Mouse (Mus musculus) telencephalon, adult 2 months (tissue): ENCODE data around the gene Ifit1bl1.
"Not testable (repeated sequence)": the region's sequence is repeated elsewhere in the genome, so short reads cannot be mapped to it uniquely, and the experiment has no call there.

Source experiments
- DNase-seq: peaks from one replicate; pipeline ENCODE4 v3.0.0-alpha.2; 2011; ENCODE audit warnings: low read depth, low spot score

Gene Ifit1bl1

DNA sequence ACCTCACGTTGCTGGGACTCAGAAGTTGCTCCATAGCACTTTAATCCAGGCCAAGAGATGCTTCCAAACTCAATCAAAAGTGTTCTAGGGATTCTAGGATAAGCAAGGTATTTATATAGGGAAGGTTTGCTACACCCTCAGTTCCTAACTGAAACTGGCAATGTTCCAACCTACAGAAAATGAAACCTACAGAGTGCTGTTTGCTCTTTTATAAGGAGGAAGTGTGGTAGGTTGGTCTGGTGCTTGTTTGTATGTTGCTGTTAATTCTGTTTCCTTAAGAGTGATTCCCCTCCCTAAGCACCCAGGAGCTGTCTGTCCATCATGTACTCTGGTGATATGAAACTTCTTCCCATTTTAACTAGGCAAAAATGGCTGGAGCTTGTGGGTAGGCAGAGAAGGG is at the start of gene Ifit1bl1:
TSS of gene Ifit1bl1 (minus strand) at position 69 of the 400 bp plus-strand sequence.
- DNase-seq = peak; percentile 22

DNA sequence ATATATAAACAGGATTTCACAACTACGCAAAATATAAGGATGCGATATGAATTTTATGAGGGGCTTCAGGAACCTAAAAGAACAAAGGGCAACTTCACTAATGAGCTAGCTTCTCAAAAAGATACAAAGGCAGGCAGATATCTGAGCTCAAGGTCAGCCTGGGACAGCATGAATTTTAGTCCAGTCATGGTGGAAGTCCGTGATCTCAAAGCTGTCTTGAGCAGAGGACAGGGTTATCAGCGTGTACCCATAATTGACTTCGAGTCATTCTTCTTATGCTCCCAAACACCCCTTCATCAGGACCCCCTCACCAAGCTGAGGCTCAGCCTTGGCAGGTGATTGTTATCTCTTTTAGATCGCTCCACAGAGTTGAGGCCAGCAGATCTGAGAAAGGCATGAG is 49.2 kb upstream of the Ifit1bl1 start:
- DNase-seq = no peak

DNA sequence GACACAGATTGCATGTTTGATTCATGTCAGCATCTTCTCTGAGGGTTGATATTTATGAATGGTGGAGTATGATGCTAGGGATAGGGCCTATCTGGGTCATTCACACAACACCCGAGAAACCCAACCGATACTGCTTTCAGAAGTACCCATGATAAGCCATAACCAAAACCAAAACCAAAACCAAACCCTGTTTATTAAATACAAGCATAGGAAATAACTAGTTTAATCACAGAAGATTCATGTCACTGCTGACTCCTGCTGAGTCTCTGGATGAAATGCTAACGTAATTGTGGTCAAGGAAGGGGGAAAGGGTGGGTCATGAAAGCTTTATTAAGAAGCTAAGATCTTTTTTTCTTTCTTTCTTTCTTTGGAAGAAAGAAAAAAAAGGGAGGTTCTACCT is 48.5 kb upstream of the Ifit1bl1 start:
- DNase-seq = no peak

DNA sequence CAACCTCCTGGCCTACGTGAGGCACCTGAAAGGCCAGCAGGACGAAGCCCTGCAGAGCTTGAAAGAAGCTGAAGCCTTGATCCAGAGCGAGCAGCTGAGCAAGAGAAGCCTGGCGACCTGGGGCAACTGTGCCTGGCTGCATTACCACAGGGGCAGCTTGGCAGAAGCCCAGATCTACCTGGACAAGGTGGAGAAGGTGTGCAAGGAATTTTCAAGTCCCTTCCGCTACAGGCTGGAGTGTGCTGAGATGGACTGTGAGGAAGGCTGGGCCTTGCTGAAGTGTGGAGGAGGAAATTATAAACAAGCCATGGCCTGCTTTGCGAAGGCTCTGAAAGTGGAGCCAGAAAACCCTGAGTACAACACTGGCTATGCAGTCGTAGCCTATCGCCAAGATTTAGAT is 45.9 kb upstream of the Ifit1bl1 start:
- DNase-seq = not testable (repeated sequence)

DNA sequence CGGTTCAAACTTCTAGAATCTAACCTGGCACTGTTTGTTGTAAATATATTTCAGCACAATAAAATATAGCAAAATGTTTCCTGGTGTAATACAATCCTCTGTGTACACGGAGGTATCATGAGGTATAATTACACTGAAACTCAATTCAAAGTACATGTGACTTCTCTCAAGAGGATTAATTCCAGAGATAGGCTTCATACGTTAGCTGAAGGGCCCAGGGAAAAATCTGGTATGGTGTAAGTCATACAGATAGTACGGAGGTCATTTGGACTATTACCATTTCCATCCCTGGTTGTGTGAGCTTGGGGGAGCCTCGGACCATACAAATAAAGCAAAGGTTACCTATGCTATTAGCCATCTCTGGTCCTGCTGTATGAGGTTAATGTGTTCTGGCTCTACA is 40.9 kb upstream of the Ifit1bl1 start:
- DNase-seq = no peak

DNA sequence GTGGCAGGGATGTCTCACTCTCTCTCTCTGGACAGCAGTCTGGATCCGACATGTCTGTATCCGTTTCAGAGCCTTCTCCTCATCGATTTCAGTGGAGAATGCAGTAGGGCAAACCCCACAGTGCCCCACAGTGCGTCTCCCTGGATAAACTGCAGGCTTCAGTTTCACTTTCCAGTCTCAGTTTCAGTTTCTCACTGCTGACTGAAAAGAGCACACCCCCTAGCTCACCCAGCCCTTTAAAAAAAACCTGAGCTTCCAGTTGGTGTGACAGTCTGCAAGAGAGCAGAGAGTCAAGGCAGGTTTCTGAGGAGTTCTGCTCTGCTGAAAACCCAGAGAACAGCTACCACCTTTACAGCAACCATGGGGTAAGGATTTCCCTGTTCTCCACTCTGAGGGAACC is 38.9 kb upstream of the Ifit1bl1 start, which contains the start of the genes Ifit1bl2 and Ifit1:
TSS of gene Ifit1bl2 (minus strand) at position 121 of the 400 bp plus-strand sequence.
TSS of gene Ifit1 (plus strand) at position 249 of the 400 bp plus-strand sequence.
- DNase-seq = no peak

DNA sequence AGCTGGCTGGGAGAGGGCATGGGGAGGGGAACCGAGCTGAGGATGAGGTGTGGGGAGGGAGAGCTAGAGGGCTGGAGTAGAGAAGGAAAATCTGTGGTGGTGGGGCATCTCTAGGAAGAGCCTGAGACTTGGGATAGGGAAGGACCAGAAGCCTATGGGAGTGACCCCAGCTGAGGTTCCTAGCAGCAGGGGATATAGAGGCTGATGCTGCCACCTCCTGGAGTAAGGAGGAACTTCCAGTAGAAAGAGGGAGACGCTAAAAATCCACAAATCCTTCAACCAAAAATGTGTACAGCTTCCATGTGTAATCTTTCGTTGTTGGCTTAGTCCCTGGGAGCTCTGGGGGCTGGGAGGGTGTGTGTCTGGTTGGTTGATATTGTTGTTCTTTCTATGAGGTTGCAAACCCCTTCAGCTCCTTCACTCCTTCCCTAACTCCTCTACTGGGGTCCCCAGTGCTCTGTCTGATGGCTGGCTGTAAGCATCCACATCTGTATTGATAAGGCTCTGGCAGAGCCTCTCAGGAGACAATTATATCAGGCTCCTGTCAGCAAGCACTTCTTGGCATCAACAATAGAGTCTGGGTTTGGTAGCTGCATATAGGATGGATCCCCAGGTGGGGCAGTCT is 35.3 kb upstream of the Ifit1bl1 start:
- DNase-seq = no peak

DNA sequence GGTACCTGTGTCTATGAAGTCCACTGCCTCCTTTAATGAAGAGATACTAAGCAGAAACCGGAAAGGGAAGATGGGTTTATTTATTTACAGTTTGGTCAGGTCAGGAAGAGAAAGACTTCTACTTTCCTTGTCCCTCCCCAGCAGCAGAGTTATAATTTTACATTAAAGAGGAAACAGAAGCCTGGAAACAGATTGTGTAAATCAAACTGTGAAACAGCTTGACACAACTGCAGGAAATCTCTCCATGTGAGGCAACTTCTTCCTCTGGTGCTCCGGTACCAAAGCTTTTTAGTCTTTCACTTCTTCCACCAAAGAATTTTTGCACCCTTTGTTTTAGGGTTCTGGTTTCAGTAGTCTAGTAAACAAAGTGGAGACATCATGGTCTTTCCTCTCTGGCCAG is 31.7 kb upstream of the Ifit1bl1 start:
- no peak for DNase-seq

DNA sequence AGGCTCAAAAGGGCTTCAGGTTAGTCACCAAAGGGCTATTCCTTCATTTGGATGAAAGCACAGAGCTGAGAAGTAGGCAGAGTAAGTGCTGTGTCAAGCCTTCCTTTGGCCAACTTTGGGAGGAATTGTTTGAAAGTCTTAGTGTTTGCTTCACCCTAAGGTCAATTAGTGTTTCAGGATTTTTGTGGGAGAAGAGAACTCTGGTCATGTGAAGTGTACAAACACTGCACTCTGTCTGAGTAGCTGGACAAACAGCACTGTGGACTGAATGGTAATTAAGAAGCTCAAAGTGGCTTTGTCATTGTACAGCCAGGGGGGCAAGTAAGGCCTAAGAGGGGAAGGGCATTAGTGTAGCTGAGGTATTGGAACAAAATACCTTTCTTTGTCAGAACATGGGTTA is 29.7 kb upstream of the Ifit1bl1 start:
- DNase-seq = no peak

DNA sequence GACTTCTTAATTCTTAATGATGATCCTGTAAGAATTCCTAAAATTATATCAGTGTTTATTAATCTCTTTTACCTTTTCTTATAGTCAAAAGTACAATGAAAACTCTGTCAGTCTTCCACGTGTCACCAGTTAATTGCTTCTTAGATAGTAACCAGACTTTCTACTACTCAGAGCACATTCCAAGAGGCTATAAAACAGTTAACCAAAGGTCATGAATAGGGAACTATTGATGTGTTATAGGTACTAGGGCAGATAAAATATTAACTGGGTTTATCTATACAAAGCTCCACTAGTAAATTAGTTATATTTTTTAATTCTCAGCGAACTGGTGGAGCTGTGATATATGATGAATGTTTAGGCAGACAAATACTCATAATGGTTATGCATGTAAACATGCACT is 25.7 kb upstream of the Ifit1bl1 start:
- DNase-seq = no peak

DNA sequence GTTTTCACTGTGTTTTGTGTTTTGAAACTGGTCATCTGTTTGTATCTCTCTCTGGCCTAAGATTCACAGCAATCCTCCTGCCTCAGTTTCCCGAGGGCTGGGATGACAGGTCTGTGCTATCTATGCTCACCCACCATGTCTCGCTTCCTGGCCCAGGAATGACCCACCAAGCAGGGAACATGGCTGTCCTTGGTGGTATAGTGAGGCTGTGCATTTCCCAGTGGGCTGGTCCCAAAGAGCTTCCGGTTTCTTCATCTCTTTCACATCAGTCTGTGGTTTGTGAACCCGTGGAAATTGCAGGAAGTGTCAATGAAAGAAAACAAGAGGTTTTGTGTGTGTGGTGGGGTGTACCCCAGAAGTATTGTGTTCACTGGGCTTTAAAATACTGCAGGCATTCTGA is 22.9 kb upstream of the Ifit1bl1 start:
- no peak for DNase-seq

DNA sequence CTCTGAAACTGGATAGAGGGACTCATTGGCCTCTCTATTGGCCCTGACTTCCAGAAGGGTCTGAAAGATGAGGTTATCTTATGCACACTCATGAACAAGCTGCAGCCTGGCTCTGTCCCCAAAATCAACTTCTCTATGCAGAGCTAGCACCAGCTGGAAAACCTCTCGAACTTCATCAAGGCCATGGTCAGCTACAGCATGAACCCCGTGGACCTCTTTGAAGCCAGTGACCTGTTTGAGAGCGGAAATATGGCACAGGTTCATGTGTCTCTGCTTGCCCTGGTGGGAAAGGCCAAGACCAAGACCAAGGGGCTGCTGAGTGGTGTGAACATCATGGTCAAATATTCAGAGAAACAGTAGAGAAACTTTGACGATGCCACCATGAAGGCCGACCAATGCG is 22.0 kb upstream of the Ifit1bl1 start:
- DNase-seq = no peak

DNA sequence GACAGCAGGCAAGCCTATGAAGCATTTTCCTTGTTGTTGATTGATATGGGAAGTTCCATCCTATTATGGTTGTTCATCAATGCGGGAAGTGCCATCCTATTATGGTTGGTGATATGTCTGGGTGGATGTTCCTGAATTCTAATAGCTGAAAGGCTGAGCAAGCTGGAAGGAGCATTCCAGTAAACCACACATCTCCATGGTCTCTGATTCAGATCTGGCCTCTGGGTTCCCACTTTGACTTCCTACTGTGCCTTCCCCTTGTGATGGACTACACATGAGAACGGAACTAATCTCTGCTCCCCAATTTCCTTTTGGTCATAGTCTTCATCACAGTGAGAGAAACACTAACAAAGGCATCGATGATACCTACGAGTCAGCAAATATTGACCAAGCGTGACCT is 19.1 kb upstream of the Ifit1bl1 start:
- no peak for DNase-seq

DNA sequence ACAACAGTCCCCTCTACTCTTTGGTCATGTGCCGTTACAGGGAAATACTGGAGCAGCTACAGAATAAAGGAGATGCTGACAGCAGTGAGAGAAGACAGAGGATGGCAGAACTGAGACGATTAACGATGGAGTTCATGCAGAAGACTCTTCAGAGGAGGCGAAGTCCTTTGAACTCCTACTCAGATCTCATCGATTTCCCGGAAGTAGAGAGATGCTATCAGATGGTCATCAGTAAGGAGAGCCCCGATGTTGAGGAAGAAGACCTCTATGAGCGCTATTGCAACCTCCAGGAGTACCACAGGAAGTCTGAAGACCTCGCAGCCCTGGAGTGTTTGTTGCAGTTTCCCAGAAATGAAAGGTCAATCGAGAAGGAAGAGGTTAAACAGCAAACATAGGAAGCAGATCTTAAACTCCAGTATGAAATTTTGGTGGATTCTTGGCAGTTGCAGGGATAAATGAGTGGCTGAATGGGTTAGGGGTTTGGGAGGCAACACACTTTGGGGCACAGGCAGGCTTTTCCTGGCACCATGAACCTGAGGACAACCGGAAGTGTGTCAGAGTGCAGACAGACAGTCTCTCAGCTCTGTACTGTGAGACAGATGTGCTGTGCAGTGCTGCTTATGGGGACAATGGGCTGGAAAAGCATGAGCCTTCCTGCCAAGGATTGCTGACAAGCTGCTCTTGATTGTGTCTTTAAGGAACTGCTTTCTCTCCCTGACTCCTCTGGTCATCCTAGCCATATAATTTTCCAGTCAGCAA is 10.7 kb upstream of the Ifit1bl1 start:
- not testable (repeated sequence) for DNase-seq

DNA sequence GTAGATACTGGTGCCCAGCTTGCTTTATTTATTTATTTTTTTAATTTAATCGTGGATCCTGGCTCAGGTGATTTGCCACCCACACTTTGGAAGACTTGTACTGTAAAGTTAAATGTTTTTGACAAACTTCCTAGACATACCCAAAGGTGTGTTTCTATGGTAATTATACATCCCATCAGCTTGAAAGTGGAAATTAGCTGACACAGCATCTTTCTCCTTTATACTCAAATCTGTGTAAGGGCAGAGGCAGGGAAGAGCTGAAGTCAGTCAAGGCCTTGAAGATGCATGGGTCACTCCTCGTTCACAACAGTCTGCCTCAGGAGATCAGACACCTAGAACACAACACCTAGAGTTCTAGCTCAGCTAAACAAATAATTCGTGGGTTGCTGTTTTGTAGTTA is 8.4 kb upstream of the Ifit1bl1 start:
- DNase-seq = not testable (repeated sequence)

DNA sequence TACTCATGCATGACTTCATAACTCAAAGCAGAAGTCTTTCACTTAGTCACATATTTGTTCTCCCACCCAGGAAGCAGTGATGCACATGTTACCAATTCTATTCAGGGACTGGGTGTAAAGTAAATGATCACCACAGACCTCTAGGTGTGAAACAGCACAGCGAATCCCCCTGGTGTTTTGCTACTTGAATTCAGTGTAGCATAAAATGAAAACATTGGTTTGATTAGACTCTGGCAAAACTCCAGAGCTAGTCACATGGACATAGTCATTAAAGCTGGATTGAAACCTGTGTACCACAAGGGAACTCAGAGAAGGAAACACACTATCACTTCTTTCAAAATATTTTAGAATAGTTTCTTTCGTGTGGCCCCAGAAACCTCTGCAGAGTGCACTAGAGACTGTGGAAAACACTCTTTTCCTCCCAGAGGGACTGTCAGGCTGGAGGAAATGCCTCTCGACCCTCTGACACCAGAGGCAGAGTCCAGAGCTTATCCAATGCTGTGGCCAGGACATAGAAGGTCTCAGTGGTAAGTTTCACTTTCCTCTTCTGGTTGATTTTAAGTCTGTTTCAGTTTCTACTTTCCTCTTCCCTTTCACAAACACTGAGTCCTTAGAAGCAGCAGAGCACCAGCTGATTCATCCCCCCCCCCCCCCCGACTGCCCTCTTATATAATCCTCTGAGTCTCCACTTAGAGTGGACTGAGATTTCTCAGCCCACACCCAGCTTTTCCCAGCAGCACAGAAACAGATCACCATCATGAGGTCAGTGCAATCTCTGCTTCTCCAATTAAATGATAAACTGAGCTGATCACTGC is 5.7 kb upstream of the Ifit1bl1 start, which contains the start of gene Ifit3b:
TSS of gene Ifit3b (plus strand) at position 734 of the 815 bp plus-strand sequence.
- peak; percentile 42 for DNase-seq

DNA sequence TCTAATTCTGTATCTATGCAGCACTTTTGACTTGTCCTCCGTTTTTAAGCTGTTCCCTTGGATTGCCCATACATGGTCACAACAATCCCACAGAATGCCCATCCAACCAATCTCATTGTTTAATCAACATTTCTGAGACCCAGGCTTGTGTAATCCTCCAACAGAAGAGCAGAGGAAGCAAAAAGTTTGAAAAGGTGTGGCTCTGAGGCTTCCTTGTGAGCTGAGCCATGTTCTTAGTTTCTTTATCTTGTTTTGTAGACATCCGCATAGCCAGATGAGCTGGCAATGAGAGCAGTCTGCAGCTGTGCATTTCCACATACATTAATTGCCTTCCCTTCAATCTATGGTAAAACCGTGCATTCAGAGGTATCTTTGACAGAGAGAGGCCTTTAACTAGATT is 3.7 kb upstream of the Ifit1bl1 start:
- no peak for DNase-seq

DNA sequence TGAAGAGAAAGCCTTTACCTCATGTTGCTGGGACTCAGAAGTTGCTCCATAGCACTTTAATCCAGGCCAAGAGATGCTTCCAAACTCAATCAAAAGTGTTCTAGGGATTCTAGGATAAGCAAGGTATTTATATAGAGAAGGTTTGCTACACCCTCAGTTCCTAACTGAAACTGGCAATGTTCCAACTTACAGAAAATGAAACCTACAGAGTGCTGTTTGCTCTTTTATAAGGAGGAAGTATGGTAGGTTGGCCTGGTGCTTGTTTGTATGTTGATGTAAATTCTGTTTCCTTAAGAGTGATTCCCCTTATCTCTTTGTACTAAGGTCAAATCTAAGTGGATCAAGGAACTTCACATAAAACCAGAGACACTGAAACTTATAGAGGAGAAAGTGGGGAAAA is 2.5 kb downstream of the Ifit1bl1 start:
- DNase-seq = not testable (repeated sequence)

DNA sequence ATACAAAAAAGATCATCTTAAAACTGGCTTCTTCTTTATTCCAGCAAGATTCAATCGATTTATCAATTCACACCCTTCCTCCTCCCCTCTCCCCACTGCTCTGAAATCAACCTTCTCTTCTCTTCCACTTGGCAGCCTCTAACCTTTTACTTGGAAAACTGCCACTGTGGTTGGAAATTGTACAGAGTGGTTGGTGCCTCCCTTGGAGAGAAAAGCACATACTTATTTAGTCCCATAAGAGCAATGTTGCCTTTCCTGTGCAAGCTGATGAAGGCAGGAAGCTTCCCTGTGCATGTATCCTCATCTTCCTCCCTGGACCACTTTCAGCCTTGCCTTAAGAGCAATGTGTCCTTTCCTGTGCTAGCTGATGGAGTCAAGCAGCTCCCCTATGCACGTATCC is 3.4 kb downstream of the Ifit1bl1 start:
- DNase-seq = peak; percentile 34

DNA sequence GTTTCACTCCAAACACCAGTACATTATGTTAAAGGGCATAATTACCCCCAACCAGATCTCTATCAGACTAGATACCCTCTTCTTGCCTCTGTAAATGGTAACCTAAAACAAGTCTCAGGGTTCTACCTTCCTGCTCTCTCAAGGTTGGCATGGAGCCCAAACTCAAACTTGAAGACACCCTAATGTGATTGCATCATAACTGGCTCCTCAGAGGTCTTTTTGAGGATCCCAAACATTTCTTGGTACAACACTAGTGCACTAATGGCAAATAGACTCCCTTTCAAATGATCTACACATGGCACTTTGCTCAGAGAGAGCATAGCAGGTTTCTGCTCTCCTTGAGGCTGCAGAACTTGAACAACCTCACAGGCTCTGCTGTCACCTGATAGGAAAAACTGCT is 4.9 kb downstream of the Ifit1bl1 start:
- no peak for DNase-seq

DNA sequence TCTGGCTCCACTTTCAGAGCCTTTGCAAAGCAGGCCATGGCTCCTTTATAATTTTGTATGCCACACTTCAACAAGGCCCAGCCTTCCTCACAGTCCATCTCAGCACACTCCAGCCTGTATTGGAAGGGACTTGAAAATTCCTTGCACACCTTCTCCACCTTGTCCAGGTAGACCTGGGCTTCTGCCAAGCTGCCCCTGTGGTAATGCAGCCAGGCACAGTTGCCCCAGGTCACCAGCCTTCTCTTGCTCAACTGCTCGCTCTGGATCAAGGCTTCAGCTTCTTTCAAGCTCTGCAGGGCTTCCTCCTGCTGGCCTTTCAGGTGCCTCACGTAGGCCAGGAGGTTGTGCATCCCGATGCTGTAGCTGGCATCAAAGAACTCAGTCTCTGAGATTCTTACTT is 7.2 kb downstream of the Ifit1bl1 start:
- not testable (repeated sequence) for DNase-seq

DNA sequence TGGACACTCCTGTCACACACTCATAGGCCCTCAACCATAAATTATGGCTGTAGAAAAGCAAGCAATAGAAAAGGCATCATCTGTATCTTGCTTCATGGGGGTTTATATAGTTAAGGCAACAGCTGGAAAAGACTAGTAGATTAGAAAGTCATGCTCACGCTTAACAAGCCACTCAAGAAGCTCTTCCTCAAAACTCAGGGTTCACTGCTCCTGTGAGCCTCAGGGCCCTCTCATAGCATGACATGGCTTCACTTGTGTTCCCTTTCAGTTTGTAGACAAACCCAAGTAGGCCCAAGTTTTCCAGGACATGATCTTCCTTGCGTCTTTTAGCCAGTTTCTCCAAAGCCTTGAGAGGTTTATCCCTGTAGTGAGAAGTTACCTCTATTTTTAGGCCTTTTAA is 8.3 kb downstream of the Ifit1bl1 start:
- DNase-seq = no peak
